Mouse (Mus musculus): ENCODE measurements around the gene Dhx32.
"Not testable (repeated sequence)": the region's sequence is repeated elsewhere in the genome, so short reads cannot be mapped to it uniquely, and the experiment has no call there.

The Dhx32 gene

DNA sequence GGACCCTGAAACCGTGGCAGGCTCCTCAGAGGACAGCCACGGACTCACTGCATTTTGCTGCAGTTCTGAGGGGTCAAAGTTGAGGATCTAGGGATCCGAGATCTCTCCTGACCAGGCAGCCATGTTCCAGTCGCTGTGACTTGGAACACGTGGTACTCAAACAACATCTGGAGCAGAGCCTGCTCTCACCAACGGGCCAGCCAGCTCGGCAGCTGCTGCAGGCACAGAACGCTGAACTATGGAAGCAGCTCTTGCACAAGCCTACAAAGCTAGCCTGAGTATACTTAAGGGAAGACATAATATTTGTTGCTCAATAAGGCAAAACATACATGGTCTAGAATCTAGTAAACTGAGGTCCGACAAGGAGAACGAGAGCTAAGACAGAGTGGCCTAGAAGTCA, 57.0 kb downstream of the Dhx32 start:
- DNase-seq: no peak

GRCm38 (mm10) chr7:133724844-133725243, 57.7 kb downstream of the Dhx32 start:
- no peak for DNase-seq

- no peak for DNase-seq
Measured at GRCm38 (mm10) chr7:133720616-133721015, 61.9 kb downstream of the Dhx32 start.

DNA sequence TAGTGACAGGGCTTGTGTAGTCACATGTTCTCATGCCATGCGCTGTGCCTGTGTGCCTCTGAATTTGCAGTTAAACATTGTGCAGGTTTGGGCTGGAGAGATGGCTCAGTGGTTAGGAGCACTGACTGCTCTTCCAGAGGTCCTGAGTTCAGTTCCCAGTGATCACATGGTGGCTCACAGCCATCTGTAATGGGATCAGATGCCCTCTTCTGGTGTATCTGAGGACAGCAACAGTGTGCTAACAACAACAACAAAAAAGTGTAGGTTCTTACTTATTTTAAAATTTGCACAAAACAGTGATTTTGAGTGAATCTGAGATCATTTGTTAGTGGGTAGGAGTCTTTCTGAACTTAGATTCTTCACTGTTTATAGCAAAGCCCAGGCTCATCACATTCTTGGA, 63.9 kb downstream of the Dhx32 start:
- no peak for DNase-seq

DNA sequence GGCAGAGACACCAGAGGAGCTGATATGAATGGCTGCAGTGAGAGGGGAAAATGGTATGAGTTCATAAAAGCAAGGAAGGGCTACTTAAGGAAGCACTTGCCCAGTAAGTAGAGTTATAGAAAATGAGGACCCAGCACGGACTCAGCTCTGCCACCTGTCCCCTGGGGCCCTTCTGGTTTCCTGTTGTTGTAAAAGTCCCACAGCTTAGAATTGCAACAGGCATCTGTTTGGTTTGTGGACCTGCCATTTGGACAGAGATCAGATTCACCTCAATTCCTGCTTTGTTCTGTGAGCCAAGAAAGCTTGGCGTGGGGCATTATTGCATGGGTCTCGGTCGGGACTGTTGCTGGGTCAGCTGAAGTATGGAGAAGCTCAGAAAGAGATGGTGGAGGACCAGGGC, 67.1 kb downstream of the Dhx32 start:
- no peak for DNase-seq

DNA sequence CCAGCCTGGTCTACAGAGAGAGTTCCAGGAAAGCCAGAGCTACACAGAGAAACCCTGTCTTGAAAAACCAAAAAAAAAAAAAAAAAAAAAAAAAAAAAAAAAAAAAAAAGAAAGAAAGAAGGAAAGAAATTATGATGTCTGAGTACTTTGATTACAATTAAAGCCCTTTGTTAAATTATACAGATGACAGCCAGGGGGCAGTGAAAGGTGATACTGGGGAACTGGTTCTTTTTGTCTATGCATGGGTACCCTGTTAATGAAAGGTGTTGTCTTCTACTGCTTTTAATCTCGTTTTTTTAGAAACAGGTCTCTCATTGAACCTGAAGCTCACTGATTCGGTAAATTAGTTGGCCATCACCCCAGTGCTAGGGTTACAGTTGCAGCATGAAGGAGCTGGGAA, 75.2 kb downstream of the Dhx32 start:
- DNase-seq: peak; percentile 29

- no peak for DNase-seq
Measured at GRCm38 (mm10) chr7:133703906-133704305, 78.6 kb downstream of the Dhx32 start.

- no peak for DNase-seq
Measured at GRCm38 (mm10) chr7:133702333-133702732, 80.2 kb downstream of the Dhx32 start.

DNA sequence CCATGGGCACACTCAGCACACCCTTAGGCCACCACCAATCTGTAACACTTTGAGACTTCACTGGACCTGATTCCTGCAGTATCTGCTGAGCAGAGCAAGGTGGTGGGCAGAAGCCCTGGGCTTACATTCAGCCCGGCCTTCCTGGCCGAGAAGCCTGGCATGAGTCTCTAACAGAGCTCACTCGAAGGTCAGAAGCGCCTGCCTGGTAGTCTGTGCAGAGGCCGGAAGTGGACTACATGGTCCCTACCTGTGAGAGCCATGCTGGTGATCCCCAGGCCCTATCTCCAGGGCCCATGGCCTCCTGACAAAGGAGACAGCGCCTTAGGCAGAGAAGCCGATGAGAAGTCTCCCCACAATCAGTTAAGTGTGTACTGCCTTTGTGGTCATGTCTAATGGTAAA, 81.2 kb downstream of the Dhx32 start:
- DNase-seq: no peak

- DNase-seq: no peak
Measured at GRCm38 (mm10) chr7:133699885-133700284, 82.6 kb downstream of the Dhx32 start.

GRCm38 (mm10) chr7:133698021-133698709, 84.4 kb downstream of the Dhx32 start:
- no peak for DNase-seq

GRCm38 (mm10) chr7:133685644-133686043, 96.9 kb downstream of the Dhx32 start:
- not testable (repeated sequence) for DNase-seq

DNA sequence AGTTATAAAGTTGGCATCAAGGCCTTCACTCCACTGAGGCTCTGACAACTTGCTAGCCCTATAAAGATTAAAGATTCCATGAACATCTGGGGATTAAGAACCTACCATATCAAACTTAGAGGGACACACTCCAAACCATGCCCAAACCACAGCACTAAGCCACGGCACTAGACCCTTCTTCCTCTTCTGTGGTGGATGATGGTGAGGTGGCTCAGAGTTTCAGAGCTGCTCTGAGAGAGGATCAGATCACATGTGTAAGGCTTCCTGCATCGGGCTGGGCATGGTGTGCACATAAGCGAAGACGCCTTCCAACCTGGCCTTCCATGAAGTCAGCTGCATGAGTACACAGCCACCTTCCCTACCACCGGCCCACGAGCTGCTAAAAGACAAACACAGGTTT, 97.8 kb downstream of the Dhx32 start:
- DNase-seq: no peak

GRCm38 (mm10) chr7:133684110-133684509, 98.4 kb downstream of the Dhx32 start:
- no peak for DNase-seq

GRCm38 (mm10) chr7:133683626-133684025, 98.9 kb downstream of the Dhx32 start:
- DNase-seq: no peak

- DNase-seq: no peak
Measured at GRCm38 (mm10) chr7:133679961-133680360, 102.6 kb downstream of the Dhx32 start, which contains the start of gene Mmp21. Mmp21 (minus strand) TSS chr7:133680061.

- no peak for DNase-seq
Measured at GRCm38 (mm10) chr7:133679439-133679838, 103.1 kb downstream of the Dhx32 start.

GRCm38 (mm10) chr7:133678716-133679115, 103.8 kb downstream of the Dhx32 start:
- no peak for DNase-seq

DNA sequence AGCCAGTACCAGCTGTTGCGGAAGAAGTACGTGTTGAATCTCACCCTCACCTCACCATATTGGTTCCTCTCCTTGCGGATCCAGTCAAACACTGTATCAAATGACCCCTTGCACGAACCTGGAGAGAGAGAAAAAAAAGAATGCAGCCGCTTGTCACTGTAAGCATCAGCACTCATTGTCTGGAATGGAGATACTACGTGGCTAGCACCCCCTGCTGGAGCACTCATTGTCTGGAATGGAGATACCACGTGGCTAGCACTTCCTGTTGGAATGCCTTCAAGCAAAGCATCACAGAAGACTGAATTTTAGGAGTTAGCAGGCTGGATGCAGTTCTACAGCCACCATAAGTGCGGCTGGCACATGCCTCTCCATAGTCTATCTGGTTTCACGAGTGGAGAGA, 106.5 kb downstream of the Dhx32 start:
- peak; percentile 12 for DNase-seq
